ENCODE assay signal across 8 mouse cellular contexts in the genomic region with DNA sequence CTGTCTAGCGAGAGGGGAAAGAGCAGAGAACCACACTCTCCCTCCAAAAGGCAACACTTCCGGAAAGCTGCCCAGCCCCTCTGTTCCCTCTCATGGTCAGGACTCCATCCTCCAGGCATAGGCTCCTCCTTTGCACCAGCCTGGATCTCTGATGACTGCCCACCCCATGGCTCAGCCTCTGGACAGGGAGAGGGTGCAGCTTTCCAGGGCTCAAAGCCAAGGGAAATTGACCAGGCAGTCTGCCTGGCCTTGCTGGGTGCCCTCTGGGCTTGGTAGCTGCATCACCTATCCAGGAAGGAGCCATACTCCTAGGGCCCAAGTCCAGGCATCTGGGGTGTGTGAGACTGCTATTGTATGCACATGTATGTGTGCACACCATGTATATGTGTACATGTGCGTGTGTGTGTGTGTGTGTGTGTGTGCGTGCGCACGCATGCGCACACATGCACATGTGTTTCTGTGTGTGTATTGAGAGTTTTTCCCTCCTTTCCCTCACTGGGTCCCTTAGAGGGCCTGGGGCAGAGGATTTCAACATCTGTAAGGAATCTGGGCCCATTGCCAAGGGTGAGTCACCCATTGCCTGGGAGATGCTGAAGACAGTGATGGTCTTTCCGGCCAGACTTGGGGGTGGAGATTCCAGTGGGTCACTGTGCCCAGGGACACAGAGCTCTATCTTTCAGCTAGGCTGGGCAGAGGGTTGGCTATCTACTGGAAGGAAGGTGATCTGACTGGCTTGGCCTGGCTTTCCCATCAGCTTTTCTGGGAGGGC. TPM values are rescaled to one million over a fixed set of nuclear protein-coding genes. Genes with fewer than 3 reads are reported as not detected.
DNase-seq lines count a peak whose midpoint lies in the region; ATAC-seq lines count a peak whose summit lies in the region.

No protein-coding gene starts in this region.

- H3K4me3 ChIP-seq in heart, embryonic 12.5 days = no peak overlapping the region

- no peaks in the 10 kb centered on the region for H3K36me3 ChIP-seq in heart, embryonic 12.5 days

- H3K4me1 ChIP-seq in heart, embryonic 12.5 days (replicated peaks) = peaks cover 54% of the 10 kb centered on the region

- H3K27ac ChIP-seq in heart, embryonic 12.5 days (ENCODE audit: poor library complexity, severe bottlenecking) = peak overlapping the region; percentile 52; the same call in 1 of the 2 replicates

- H3K4me2 ChIP-seq in heart, embryonic 12.5 days = peak overlapping the region; percentile 20

- WGBS in heart, embryonic 12.5 days = 71% methylated on average over 8 of the region's 8 CpGs

- peak; percentile 30 for ATAC-seq in heart, embryonic 12.5 days (ENCODE audit: insufficient number of reproducible peaks, low FRiP score)

- DNase-seq in 3T3-L1 (ENCODE audit: low read depth, low spot score) = peak; percentile 99
- peak; percentile 92 for DNase-seq in adrenal gland, postnatal 10 days
- DNase-seq in kidney, postnatal 4 days = peak; percentile 78 to 85
- DNase-seq in skeletal muscle tissue, adult 2 months (ENCODE audit: low read depth, low spot score) = peak; percentile 82
- DNase-seq in spleen, postnatal 36 days (ENCODE audit: low spot score in 2 of 2) = no peak
- DNase-seq in thymus, adult 18-20 months = no peak
- no peak for DNase-seq in layer of hippocampus, postnatal 25 days (ENCODE audit: extremely low spot score in 1 of 2, low spot score in 1 of 2)

- H3K27me3 ChIP-seq in heart, embryonic 12.5 days (replicated peaks) = peaks cover 7% of the 10 kb centered on the region; the same call in 1 of the 2 replicates

- H3K9me3 ChIP-seq in heart, embryonic 12.5 days (replicated peaks) = no peaks in the 10 kb centered on the region

- H3K9ac ChIP-seq in heart, embryonic 12.5 days = no peak overlapping the region

RNA-seq across cellular contexts. Expression of gene Col16a1, which starts 2.6 kb away (rescaled TPM):
- total RNA-seq in adrenal gland, postnatal 10 days (2021) = 10 to 100 TPM; 29.4 to 33.8 TPM
- polyA plus RNA-seq in heart, embryonic 12.5 days (2016; fragmentation: Nextera tagmentation; extraction: Ambion mirVana) = 35.8 and 37.9 TPM in 2 replicates
- total RNA-seq in layer of hippocampus, postnatal 25 days (2021) = 10 to 100 TPM in 1 of 2 experiments, 1 to 10 TPM in 1; 8.8 to 10.5 TPM

RNA-seq across cellular contexts. Expression of gene Pef1, which starts 52.1 kb away (rescaled TPM):
- total RNA-seq in adrenal gland, postnatal 10 days (2021) = 10 to 100 TPM; 51.4 to 54.6 TPM
- 54.3 and 58.3 TPM in 2 replicates for polyA plus RNA-seq in heart, embryonic 12.5 days (2016; fragmentation: Nextera tagmentation; extraction: Ambion mirVana)
- 10 to 100 TPM; 58.5 to 66.3 TPM for total RNA-seq in layer of hippocampus, postnatal 25 days (2021)

Comparison
In these comparisons a context has a peak if more than half of its experiments do, and no peak if none do; other contexts are left out.
1. DNase-seq: peak in 3T3-L1 (single experiment), adrenal gland, postnatal 10 days (single experiment), kidney, postnatal 4 days (2 of 2) and skeletal muscle tissue, adult 2 months (single experiment); none in spleen, postnatal 36 days (0 of 2), thymus, adult 18-20 months (0 of 2) and layer of hippocampus, postnatal 25 days (0 of 2).